Mouse (Mus musculus) ES-Bruce4 (cell line): Measurements from ENCODE around the gene Rpl27.

Source experiments
- CTCF ChIP-seq: IDR thresholded peaks from one replicate; pipeline ENCODE4 v1.8.1; 2011; ENCODE audit warnings: low read depth, low read length
- POLR2A ChIP-seq: IDR thresholded peaks from one replicate; pipeline ENCODE4 v1.8.1; 2011; ENCODE audit warnings: low read length; ENCODE audit not compliant: insufficient read depth

DNA sequence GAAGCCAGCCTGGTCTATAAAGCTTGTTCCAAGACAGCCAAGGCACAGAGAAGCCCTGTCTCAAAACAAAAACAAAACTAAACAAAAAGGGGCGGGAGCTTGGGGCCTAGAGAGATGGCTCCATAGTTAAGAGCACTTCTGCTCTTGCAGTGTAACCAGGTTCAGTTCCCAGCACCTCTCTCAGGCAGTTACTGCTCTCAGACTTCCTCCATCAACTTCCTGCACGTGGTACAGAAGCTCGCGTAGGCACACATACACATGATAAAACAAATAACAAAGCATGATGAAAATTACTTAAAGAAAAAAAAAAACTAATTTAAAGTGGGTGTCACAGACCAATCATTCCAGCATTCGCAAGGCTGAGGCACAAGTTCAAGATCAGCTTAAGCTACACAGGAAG is 21.9 kb upstream of the Rpl27 start:
- TF ChIP-seq CTCF (no peak), POLR2A (no peak)
